Mouse (Mus musculus) CH12.LX (cell line): ENCODE data around the gene Csnk1g1. TPM values are rescaled to one million over a fixed set of nuclear protein-coding genes. Genes with fewer than 3 reads are reported as not detected.

Experiments
- DNase-seq: peaks from one replicate; pipeline ENCODE4 v3.0.0-alpha.2; 2013; ENCODE audit errors: extremely low read depth
- H3K27ac ChIP-seq: 2 replicates; pipeline ENCODE4 v1.5.1; 2012; ENCODE audit warnings: low read depth, mild to moderate bottlenecking, control low read depth, moderate library complexity; ENCODE audit not compliant: insufficient read depth
- H3K27me3 ChIP-seq: replicated peaks from 2 replicates; pipeline ENCODE3; 2012; ENCODE audit warnings: inconsistent platforms
- H3K36me3 ChIP-seq, 2 experiments: replicated peaks in 1 of 2; 2 replicates each; pipeline versions ENCODE3 to v1.6.1; 2012; ENCODE audit warnings: inconsistent platforms in 1 of 2, low read length in 1 of 2, mild to moderate bottlenecking in 1 of 2, mixed read lengths in 1 of 2, moderate library complexity in 1 of 2; ENCODE audit not compliant: control insufficient read depth in 1 of 2, insufficient read depth in 1 of 2
- H3K4me1 ChIP-seq, 2 experiments: 2 replicates each; pipeline ENCODE4 v1.6.1; 2012; ENCODE audit warnings: inconsistent platforms in 1 of 2, moderate library complexity in 1 of 2; ENCODE audit not compliant: insufficient read depth in 2 of 2, control insufficient read depth in 1 of 2
- H3K4me2 ChIP-seq: 2 replicates; pipeline ENCODE4 v1.6.1; 2012; ENCODE audit warnings: low read depth, mild to moderate bottlenecking, control low read depth; ENCODE audit not compliant: poor library complexity, insufficient read depth, severe bottlenecking
- H3K4me3 ChIP-seq, 3 experiments: fragments of 150-350 bp in 1 of 3; sonication (generic) in 1 of 3; replicated peaks in 1 of 3; 2 replicates each; pipeline versions ENCODE3 to v1.5.1; 2011 to 2012; ENCODE audit warnings: low read depth in 2 of 3, low read length in 2 of 3, mild to moderate bottlenecking in 2 of 3, moderate library complexity in 2 of 3, control low read depth in 1 of 3, improper control_type of control experiment in 1 of 3, inconsistent platforms in 1 of 3, mixed read lengths in 1 of 3; ENCODE audit not compliant: poor library complexity in 1 of 3
- H3K79me2 ChIP-seq: replicated peaks from 2 replicates; pipeline ENCODE4 v1.6.1; 2012; ENCODE audit warnings: mild to moderate bottlenecking, moderate library complexity; ENCODE audit not compliant: control insufficient read depth, poor library complexity, insufficient read depth, severe bottlenecking; ENCODE audit errors: extremely low read depth
- H3K9ac ChIP-seq: 2 replicates; pipeline ENCODE4 v1.6.1; 2012; ENCODE audit warnings: low read depth, mild to moderate bottlenecking, control low read depth, moderate library complexity; ENCODE audit not compliant: insufficient read depth
- H3K9me3 ChIP-seq: replicated peaks from 2 replicates; pipeline ENCODE3; 2012; ENCODE audit warnings: low read length, inconsistent platforms, mixed read lengths
- BHLHE40 ChIP-seq: IDR thresholded peaks from 2 replicates; pipeline ENCODE4 v1.6.1; 2011; ENCODE audit warnings: mild to moderate bottlenecking, low read depth, low read length, improper control_type of control experiment
- CHD2 ChIP-seq: IDR thresholded peaks from 2 replicates; pipeline ENCODE4 v1.6.1; 2011; ENCODE audit warnings: low read length, improper control_type of control experiment
- CTCF ChIP-seq, 2 experiments: IDR thresholded peaks in 1 of 2; conservative IDR thresholded peaks in 1 of 2; 2 replicates each; pipeline ENCODE4 v1.5.1; 2011 to 2012; ENCODE audit warnings: low read depth in 2 of 2, low read length in 2 of 2, improper control_type of control experiment in 1 of 2, inconsistent platforms in 1 of 2, mild to moderate bottlenecking in 1 of 2, moderate library complexity in 1 of 2
- E2F4 ChIP-seq: IDR thresholded peaks from 2 replicates; pipeline ENCODE4 v1.6.1; 2011; ENCODE audit warnings: low read depth, low read length, improper control_type of control experiment; ENCODE audit not compliant: insufficient replicate concordance
- ELF1 ChIP-seq: IDR thresholded peaks from 2 replicates; pipeline ENCODE4 v1.6.1; 2014; ENCODE audit warnings: low read depth, mild to moderate bottlenecking, inconsistent platforms, low read length, improper control_type of control experiment
- EP300 ChIP-seq: IDR thresholded peaks from 2 replicates; pipeline ENCODE4 v1.6.1; 2011; ENCODE audit warnings: low read length, improper control_type of control experiment
- HCFC1 ChIP-seq: IDR thresholded peaks from 2 replicates; pipeline ENCODE4 v1.6.1; 2012; ENCODE audit warnings: low read depth, mild to moderate bottlenecking, inconsistent platforms, low read length, improper control_type of control experiment
- IRF4 ChIP-seq: IDR thresholded peaks from 2 replicates; pipeline ENCODE4 v1.6.1; 2014; ENCODE audit warnings: low read depth, mild to moderate bottlenecking, inconsistent platforms, low read length, improper control_type of control experiment
- JUN ChIP-seq: IDR thresholded peaks from 2 replicates; pipeline ENCODE4 v1.6.1; 2011; ENCODE audit warnings: low read depth, mild to moderate bottlenecking, low read length, improper control_type of control experiment, moderate library complexity; ENCODE audit not compliant: insufficient read depth
- KAT2A ChIP-seq: IDR thresholded peaks from 2 replicates; pipeline ENCODE4 v1.6.1; 2012; ENCODE audit warnings: low read length, improper control_type of control experiment, inconsistent platforms; ENCODE audit not compliant: insufficient replicate concordance
- MAFK ChIP-seq: IDR thresholded peaks from 2 replicates; pipeline ENCODE4 v1.6.1; 2011; ENCODE audit warnings: low read length, improper control_type of control experiment; ENCODE audit not compliant: insufficient replicate concordance
- MAX ChIP-seq: IDR thresholded peaks from 2 replicates; pipeline ENCODE4 v1.6.1; 2011; ENCODE audit warnings: low read length, improper control_type of control experiment
- MAZ ChIP-seq: IDR thresholded peaks from 2 replicates; pipeline ENCODE4 v1.6.1; 2012; ENCODE audit warnings: low read depth, mild to moderate bottlenecking, inconsistent platforms, low read length, improper control_type of control experiment, moderate library complexity
- MEF2A ChIP-seq: IDR thresholded peaks from 2 replicates; pipeline ENCODE4 v1.6.1; 2014; ENCODE audit warnings: low read depth, mild to moderate bottlenecking, inconsistent platforms, low read length, improper control_type of control experiment, borderline replicate concordance
- MXI1 ChIP-seq: IDR thresholded peaks from 2 replicates; pipeline ENCODE4 v1.6.1; 2011; ENCODE audit warnings: mild to moderate bottlenecking, low read depth, low read length, improper control_type of control experiment
- MYC ChIP-seq: IDR thresholded peaks from 2 replicates; pipeline ENCODE4 v1.6.1; 2011; ENCODE audit warnings: low read depth, mild to moderate bottlenecking, improper control_type of control experiment, low read length
- NELFE ChIP-seq: IDR thresholded peaks from 2 replicates; pipeline ENCODE4 v1.6.1; 2011; ENCODE audit warnings: low read depth, low read length, improper control_type of control experiment
- NRF1 ChIP-seq: IDR thresholded peaks from 2 replicates; pipeline ENCODE4 v1.6.1; 2014; ENCODE audit warnings: low read depth, mild to moderate bottlenecking, inconsistent platforms, low read length, improper control_type of control experiment, moderate library complexity
- POLR2A ChIP-seq: IDR thresholded peaks from 2 replicates; pipeline ENCODE4 v1.6.1; 2011; ENCODE audit warnings: low read depth, mild to moderate bottlenecking, improper control_type of control experiment, low read length
- POLR2AphosphoS2 ChIP-seq: IDR thresholded peaks from 2 replicates; pipeline ENCODE4 v1.6.1; 2011; ENCODE audit warnings: low read depth, low read length, improper control_type of control experiment
- RAD21 ChIP-seq: IDR thresholded peaks from 2 replicates; pipeline ENCODE4 v1.6.1; 2011; ENCODE audit warnings: low read depth, mild to moderate bottlenecking, low read length, improper control_type of control experiment, moderate library complexity
- RCOR1 ChIP-seq: conservative IDR thresholded peaks from 2 replicates; pipeline ENCODE4 v1.6.1; 2012; ENCODE audit warnings: low read depth, mild to moderate bottlenecking, inconsistent platforms, low read length, improper control_type of control experiment
- SIN3A ChIP-seq: IDR thresholded peaks from 2 replicates; pipeline ENCODE4 v1.6.1; 2012; ENCODE audit warnings: low read length, improper control_type of control experiment, inconsistent platforms
- SMC3 ChIP-seq: IDR thresholded peaks from 2 replicates; pipeline ENCODE4 v1.6.1; 2011; ENCODE audit warnings: low read depth, low read length, improper control_type of control experiment
- TBP ChIP-seq: conservative IDR thresholded peaks from 2 replicates; pipeline ENCODE4 v1.6.1; 2011; ENCODE audit warnings: low read depth, low read length, improper control_type of control experiment
- TCF12 ChIP-seq: IDR thresholded peaks from 2 replicates; pipeline ENCODE4 v1.6.1; 2014; ENCODE audit warnings: low read depth, mild to moderate bottlenecking, inconsistent platforms, low read length, improper control_type of control experiment
- USF1 ChIP-seq: IDR thresholded peaks from 2 replicates; pipeline ENCODE4 v1.6.1; 2014; ENCODE audit warnings: low read depth, mild to moderate bottlenecking, inconsistent platforms, low read length, improper control_type of control experiment
- ZC3H11A ChIP-seq: IDR thresholded peaks from 2 replicates; pipeline ENCODE4 v1.6.1; 2012; ENCODE audit warnings: low read depth, mild to moderate bottlenecking, inconsistent platforms, low read length, improper control_type of control experiment
- ZMIZ1 ChIP-seq: IDR thresholded peaks from 2 replicates; pipeline ENCODE4 v1.6.1; 2012; ENCODE audit warnings: low read depth, mild to moderate bottlenecking, inconsistent platforms, low read length, improper control_type of control experiment
- ZNF384 ChIP-seq: IDR thresholded peaks from 2 replicates; pipeline ENCODE4 v1.6.1; 2012; ENCODE audit warnings: low read depth, low read length, improper control_type of control experiment, inconsistent platforms
- dilution Hi-C: fragments of 300-500 bp; cut with MboI; formaldehyde crosslinking; loops from 2 replicates; pipeline ENCODE4 v1.14.3; 2020; ENCODE audit warnings: low sequenced_read_pairs; ENCODE audit not compliant: extremely low pct_unique_long_range_greater_than_20kb, extremely low pct_ligation_motif_present
- in situ Hi-C: fragments of 300-500 bp; cut with MboI; formaldehyde crosslinking; loops from 3 replicates; pipeline ENCODE4 v1.14.3; 2019; ENCODE audit warnings: low sequenced_read_pairs, low pct_ligation_motif_present, low pct_unique_long_range_greater_than_20kb, mixed read lengths
- polyA plus RNA-seq: library from polyadenylated mRNA; unstranded; fragments of >175 nt; gene quantifications from 2 replicates; pipeline ENCODE4 v1.2.1, GENCODE M21; 2012; ENCODE audit warnings: low read depth; ENCODE audit not compliant: insufficient read length
- total RNA-seq, 2 experiments: library from RNA; depleted of rRNA; stranded (reverse); fragments of 300-350 nt in 1 of 2; fragments of >200 nt in 1 of 2; gene quantifications; 2 replicates each; pipeline ENCODE4 v1.2.3; 2012 to 2014

Gene Csnk1g1
- 14.4 and 16.0 TPM in 2 replicates for total RNA-seq (2012; rRNA removed)
- 10.7 and 11.7 TPM in 2 replicates for total RNA-seq (2014; rRNA removed)
- 12.3 and 13.8 TPM in 2 replicates for polyA plus RNA-seq

DNA sequence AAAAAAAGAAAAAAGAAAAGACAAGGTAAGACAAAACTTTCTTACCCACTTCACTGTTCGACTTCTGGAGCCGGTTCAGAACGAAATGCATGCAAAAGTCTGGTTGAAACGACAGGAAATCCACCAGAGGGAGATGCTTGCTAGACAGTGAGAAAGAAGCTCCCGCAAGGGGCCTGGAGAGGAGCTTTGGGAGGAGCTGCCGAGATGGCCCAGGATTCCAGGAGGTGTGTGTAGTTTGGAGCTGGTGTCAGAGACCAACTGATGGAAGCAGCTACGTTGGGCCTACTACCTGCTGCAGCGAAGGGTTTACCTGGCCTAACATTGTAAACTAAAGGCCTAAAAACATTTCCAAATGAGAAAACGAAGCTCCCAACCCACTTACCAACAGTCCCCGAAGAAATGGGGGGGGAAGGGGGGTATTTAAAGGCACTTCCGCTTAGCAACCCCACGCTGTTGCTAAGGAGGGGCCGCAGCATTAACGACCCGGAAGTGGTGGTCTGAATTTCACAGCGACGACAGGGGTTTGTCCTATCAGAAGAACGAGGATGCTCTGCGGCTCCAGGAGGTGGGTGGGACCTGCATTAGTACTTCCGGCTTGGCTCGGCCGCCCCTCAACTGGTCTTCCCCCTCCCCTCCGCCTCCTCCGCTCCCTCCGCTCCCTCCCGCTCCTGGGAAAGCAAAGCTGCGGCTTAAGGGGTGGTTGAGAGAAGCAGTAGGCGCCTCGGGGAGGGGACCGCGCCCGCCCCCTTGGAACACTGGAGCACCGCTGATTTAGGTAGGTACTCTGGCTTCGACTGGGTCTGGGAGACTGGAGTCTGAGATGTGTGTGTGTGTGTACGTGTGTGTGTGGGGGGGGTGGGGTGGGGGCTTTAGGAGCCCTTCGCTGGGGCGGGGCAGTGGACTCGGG, at the start of gene Csnk1g1, which contains the start of gene Trip4:
Csnk1g1 (plus strand) TSS at position 531 of the 907 bp plus-strand sequence.
Trip4 (minus strand) TSS at position 401 of the 907 bp plus-strand sequence.
- DNase-seq = peak; percentile 97
- dilution Hi-C loops = no loop called here
- Histone ChIP-seq H3K4me1 (peaks cover 0 to 15% of the 10 kb centered on the region in 2 experiments; a peak in 2 of 4 replicates), H3K4me3 (peak within 1 kb of the TSS; percentile 83 to 94 (median 90)), H3K79me2 (peaks cover 28% of the 10 kb centered on the region), H3K27ac (peak within 1 kb of the TSS; percentile 79), H3K4me2 (peak within 1 kb of the TSS; percentile 76), H3K9me3 (no peaks in the 10 kb centered on the region), H3K27me3 (no peaks in the 10 kb centered on the region), H3K36me3 (peaks cover 8 to 27% of the 10 kb centered on the region in 2 experiments), H3K9ac (peak within 1 kb of the TSS; percentile 74)
- in situ Hi-C loops = no loop called here
- TF ChIP-seq CTCF (conservative IDR thresholded peaks at IDR 0.05 in 1 of 2, IDR thresholded peaks at IDR 0.05 in 1 of 2; ENCODE audit: low read depth in 2 of 2, low read length in 2 of 2) = peak in 1 of 2 experiments; percentile 30; a peak in 2 of 4 replicates
- TF ChIP-seq HCFC1 = peak; percentile 87
- TF ChIP-seq POLR2AphosphoS2 = peak; percentile 83; the same call in 1 of the 2 replicates
- peak; percentile 59 for TF ChIP-seq POLR2A
- peak; percentile 90 for TF ChIP-seq MAZ
- no peak for TF ChIP-seq E2F4
- TF ChIP-seq MXI1 = peak; percentile 94
- TF ChIP-seq IRF4 = no peak; the same call in 1 of the 2 replicates
- TF ChIP-seq TCF12 = peak; percentile 16; the same call in 1 of the 2 replicates
- TF ChIP-seq MEF2A = no peak
- no peak for TF ChIP-seq RCOR1
- TF ChIP-seq RAD21 = peak; percentile 25
- peak; percentile 100 for TF ChIP-seq ELF1
- peak; percentile 90 for TF ChIP-seq TBP
- TF ChIP-seq SIN3A = peak; percentile 99
- peak; percentile 43; the same call in 1 of the 2 replicates for TF ChIP-seq KAT2A
- peak; percentile 92 for TF ChIP-seq CHD2
- TF ChIP-seq NRF1 = 0 out of 2 replicates have a peak, but pooled peaks have one; percentile 27
- peak; percentile 70; the same call in 1 of the 2 replicates for TF ChIP-seq ZMIZ1

DNA sequence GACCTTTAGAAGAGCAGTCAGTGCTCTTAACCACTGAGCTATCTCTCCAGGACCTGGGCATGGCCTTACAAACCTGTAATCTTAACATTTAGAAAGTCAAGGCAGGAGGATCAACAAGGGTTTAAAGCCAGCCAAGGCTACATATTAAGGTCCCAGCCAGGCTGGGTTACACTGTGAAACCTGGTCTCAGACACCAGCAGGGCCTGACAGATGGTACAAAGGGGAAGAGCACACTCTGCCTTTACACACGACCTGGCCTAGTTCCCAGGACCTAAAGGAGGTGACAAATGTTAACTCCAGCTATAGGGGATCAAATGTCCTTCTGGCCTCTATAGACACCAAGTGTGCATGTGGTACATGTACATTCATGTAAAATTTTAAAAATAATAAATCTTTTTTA, 49.1 kb upstream of the Csnk1g1 start:
- H3K9ac ChIP-seq = no peak overlapping the region
- H3K4me1 ChIP-seq = no peaks in the 10 kb centered on the region
- dilution Hi-C loops (no loop called here), in situ Hi-C loops (no loop called here)
- H3K79me2 ChIP-seq = no peaks in the 10 kb centered on the region
- H3K27ac ChIP-seq = no peak overlapping the region
- H3K4me3 ChIP-seq = no peak overlapping the region
- H3K4me2 ChIP-seq = no peak overlapping the region
- H3K9me3 ChIP-seq = no peaks in the 10 kb centered on the region
- DNase-seq = no peak
- peaks cover 27 to 53% of the 10 kb centered on the region in 2 experiments for H3K36me3 ChIP-seq
- no peaks in the 10 kb centered on the region for H3K27me3 ChIP-seq
- TF ChIP-seq SMC3 = no peak
- TF ChIP-seq TCF12 = no peak
- no peak for TF ChIP-seq NELFE
- no peak for TF ChIP-seq ZNF384
- TF ChIP-seq JUN = no peak
- TF ChIP-seq MYC = no peak
- no peak for TF ChIP-seq MAX
- no peak for TF ChIP-seq CTCF (conservative IDR thresholded peaks at IDR 0.05 in 1 of 2, IDR thresholded peaks at IDR 0.05 in 1 of 2; ENCODE audit: low read depth in 2 of 2, low read length in 2 of 2)
- no peak for TF ChIP-seq ZC3H11A
- no peak for TF ChIP-seq HCFC1
- no peak for TF ChIP-seq BHLHE40
- TF ChIP-seq USF1 = no peak
- no peak for TF ChIP-seq POLR2A
- no peak for TF ChIP-seq SIN3A
- no peak for TF ChIP-seq EP300
- TF ChIP-seq MAFK = no peak
- TF ChIP-seq TBP = no peak
- no peak for TF ChIP-seq RAD21
- no peak for TF ChIP-seq IRF4
